Mouse (Mus musculus) megakaryocyte, embryonic 14.5 days (primary cell): ENCODE measurements around the gene Blzf1. TPM values are rescaled to one million over a fixed set of nuclear protein-coding genes. Genes with fewer than 3 reads are reported as not detected.

Experiments
- H3K27me3 ChIP-seq: replicated peaks from 2 replicates; pipeline ENCODE3; 2012; ENCODE audit warnings: inconsistent platforms
- H3K36me3 ChIP-seq: replicated peaks from 2 replicates; pipeline ENCODE3; 2012; ENCODE audit warnings: low read length, inconsistent platforms, mixed read lengths
- H3K4me1 ChIP-seq: 2 replicates; pipeline ENCODE4 v1.6.1; 2012; ENCODE audit warnings: inconsistent platforms
- H3K4me3 ChIP-seq: replicated peaks from 2 replicates; pipeline ENCODE3; 2012; ENCODE audit warnings: moderate library complexity, mild to moderate bottlenecking, inconsistent platforms
- H3K9me3 ChIP-seq: 2 replicates; pipeline ENCODE4 v1.6.1; 2012; ENCODE audit warnings: inconsistent platforms
- FLI1 ChIP-seq: IDR thresholded peaks from 2 replicates; pipeline ENCODE4 v1.6.1; 2012; ENCODE audit warnings: low read length, inconsistent platforms, mixed read lengths
- GATA1 ChIP-seq: IDR thresholded peaks from 3 replicates; pipeline ENCODE4 v1.6.1; 2012; ENCODE audit warnings: mixed read lengths, low read length, inconsistent platforms, borderline replicate concordance
- polyA plus RNA-seq: library from polyadenylated mRNA; stranded (reverse); fragments of >175 nt; gene quantifications from 2 replicates; pipeline ENCODE4 v1.2.3, GENCODE M21; 2012; ENCODE audit warnings: low replicate concordance; ENCODE audit not compliant: insufficient read depth

Blzf1 gene
- polyA plus RNA-seq, 1 experiment, result 2.1 TPM

DNA sequence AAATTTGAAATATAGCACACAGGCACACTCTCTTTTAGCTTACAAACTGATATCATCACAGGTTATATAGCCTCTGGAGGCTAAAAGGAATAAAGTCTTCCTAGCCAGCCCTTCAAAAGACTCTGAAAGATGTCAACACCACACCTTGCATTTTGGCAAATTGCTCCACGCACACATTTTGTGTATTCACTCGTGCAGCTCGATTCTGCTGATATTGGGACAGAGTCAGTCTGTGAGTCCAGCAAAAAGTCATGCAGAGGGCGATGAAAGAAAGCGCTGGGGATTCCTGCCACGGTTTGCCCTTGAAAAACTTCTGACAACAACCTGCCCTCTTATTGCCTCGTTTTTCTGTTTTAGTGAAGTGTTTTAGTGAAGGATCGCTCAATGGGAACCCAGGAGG, 59.8 kb downstream of the Blzf1 start:
- Histone ChIP-seq H3K9me3 (no peaks in the 10 kb centered on the region), H3K27me3 (no peaks in the 10 kb centered on the region), H3K4me1 (peaks cover 40% of the 10 kb centered on the region), H3K4me3 (peak overlapping the region; percentile 98), H3K36me3 (peaks cover 2% of the 10 kb centered on the region)
- TF ChIP-seq GATA1, result no peak
- TF ChIP-seq FLI1, result no peak

DNA sequence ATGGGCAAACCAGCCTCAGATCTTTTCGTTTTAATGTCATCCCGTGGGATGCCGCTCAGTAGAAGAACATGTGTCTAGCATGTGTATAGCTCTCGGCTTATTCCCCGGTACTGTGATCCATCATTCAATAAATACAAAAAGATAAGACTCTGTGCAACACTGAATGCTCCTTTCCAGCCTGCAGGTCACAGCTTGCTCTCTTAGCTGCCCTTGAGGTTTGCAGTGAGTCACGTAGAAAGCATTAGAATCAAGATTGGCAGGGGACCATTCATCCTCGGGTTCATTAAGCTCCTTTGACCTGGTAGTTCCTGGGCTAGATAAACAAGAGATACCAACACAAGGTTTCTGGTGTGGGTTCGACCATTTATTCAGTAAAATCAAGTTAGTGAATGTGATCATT, 64.5 kb downstream of the Blzf1 start:
- H3K27me3 ChIP-seq, result peaks cover 2% of the 10 kb centered on the region
- no peaks in the 10 kb centered on the region for H3K36me3 ChIP-seq
- H3K9me3 ChIP-seq, result no peaks in the 10 kb centered on the region
- H3K4me3 ChIP-seq, result no peak overlapping the region
- TF ChIP-seq GATA1 (no peak), FLI1 (no peak)
- H3K4me1 ChIP-seq, result peaks cover 6% of the 10 kb centered on the region

DNA sequence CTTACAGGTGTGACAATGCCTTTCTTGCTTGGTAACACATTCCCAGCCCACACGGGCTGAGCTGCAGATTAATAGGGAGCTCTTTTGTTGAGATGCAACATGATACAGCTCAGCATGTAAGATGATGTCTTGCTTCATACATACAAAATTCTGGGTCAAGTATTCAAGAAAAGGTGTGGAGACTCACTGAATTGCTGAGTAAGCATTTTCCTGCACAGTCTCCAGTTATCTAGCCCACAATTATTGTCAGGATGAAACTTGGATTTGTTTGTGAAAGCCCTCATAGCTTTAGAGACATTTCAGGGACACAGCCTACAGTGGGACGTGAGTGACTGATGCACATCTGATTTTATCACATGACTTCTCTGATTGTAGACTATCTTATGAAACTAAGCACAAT, 65.8 kb downstream of the Blzf1 start:
- no peak overlapping the region for H3K4me3 ChIP-seq
- TF ChIP-seq FLI1 (no peak), GATA1 (no peak)
- no peaks in the 10 kb centered on the region for H3K9me3 ChIP-seq
- peaks cover 2% of the 10 kb centered on the region for H3K27me3 ChIP-seq
- no peaks in the 10 kb centered on the region for H3K36me3 ChIP-seq
- no peaks in the 10 kb centered on the region for H3K4me1 ChIP-seq

Other genes starting within 250 kb of the Blzf1 start
- gene Sell, start 245.5 kb downstream of the Blzf1 start, polyA plus RNA-seq, result 1.9 TPM in 1 of 2 replicates, not detected in the other
- 197 and 302 TPM in 2 replicates for gene Selp, start 192.2 kb downstream of the Blzf1 start, polyA plus RNA-seq
- gene F5, start 155.7 kb downstream of the Blzf1 start, polyA plus RNA-seq, result 2.2 and 15.1 TPM in 2 replicates
- gene Slc19a2, start 58.4 kb downstream of the Blzf1 start, polyA plus RNA-seq, result 7.3 and 23.4 TPM in 2 replicates
- 3.5 TPM in 1 of 2 replicates, not detected in the other for gene Ccdc181, start 31.9 kb downstream of the Blzf1 start, polyA plus RNA-seq
- 0.86 and 5.1 TPM in 2 replicates for gene Nme7, start 3.4 kb downstream of the Blzf1 start, polyA plus RNA-seq
- 1.8 TPM in 1 of 2 replicates, not detected in the other for gene Atp1b1, start 150.9 kb upstream of the Blzf1 start, polyA plus RNA-seq